Mouse (Mus musculus): ENCODE data around the gene Hoxd9. TPM values are rescaled to one million over a fixed set of nuclear protein-coding genes. Genes with fewer than 3 reads are reported as not detected.

The Hoxd9 gene
- total and polyA plus RNA-seq, 3 experiments, result not detected

- no peaks in the 10 kb centered on the region for H3K79me2 ChIP-seq (ENCODE audit: control insufficient read depth, insufficient read depth, low read length, poor library complexity)
- H3K4me3 ChIP-seq (ENCODE audit: control insufficient read depth in 1 of 2, insufficient read depth in 1 of 2, low read depth in 2 of 2, low read length in 2 of 2), result no peak overlapping the region
- no peaks in the 10 kb centered on the region; a peak in 1 of 4 replicates for H3K27me3 ChIP-seq (ENCODE audit: control insufficient read depth in 1 of 2, insufficient read depth in 2 of 2, low read length in 2 of 2)
- H3K9me3 ChIP-seq (replicated peaks; ENCODE audit: insufficient read depth, low read length), result no peaks in the 10 kb centered on the region
- no peaks in the 10 kb centered on the region for H3K36me3 ChIP-seq (ENCODE audit: control insufficient read depth in 1 of 2, insufficient read depth in 2 of 2, low read length in 2 of 2)
- no peak for DNase-seq (ENCODE audit: low read depth, low spot score)
- no peak overlapping the region for H3K27ac ChIP-seq (ENCODE audit: control insufficient read depth, low read depth, low read length)
- TF ChIP-seq MAZ (IDR thresholded peaks at IDR 0.05; ENCODE audit: low read depth, low read length), result no peak
- no peak for TF ChIP-seq SMC3 (IDR thresholded peaks at IDR 0.05; ENCODE audit: low read depth, low read length)
- no peak for TF ChIP-seq SIN3A (IDR thresholded peaks at IDR 0.05; ENCODE audit: low read length)
- no peak for TF ChIP-seq MXI1 (IDR thresholded peaks at IDR 0.05; ENCODE audit: low read depth, low read length)
- no peak for TF ChIP-seq MAFK (IDR thresholded peaks at IDR 0.05; ENCODE audit: borderline replicate concordance, low read depth, low read length)
- no peak for TF ChIP-seq POLR2A (IDR thresholded peaks at IDR 0.05; ENCODE audit: control insufficient read depth in 1 of 2, insufficient read depth in 1 of 2, low read depth in 1 of 2, low read length in 2 of 2, poor library complexity in 1 of 2)
- no peak for TF ChIP-seq UBTF (IDR thresholded peaks at IDR 0.05; ENCODE audit: borderline replicate concordance, insufficient read depth, low read depth, low read length)
- TF ChIP-seq E2F4 (IDR thresholded peaks at IDR 0.05; ENCODE audit: borderline replicate concordance, low read depth, low read length), result no peak
- no peak for TF ChIP-seq RCOR1 (IDR thresholded peaks at IDR 0.05; ENCODE audit: low read depth, low read length)
- no peak for TF ChIP-seq RAD21 (IDR thresholded peaks at IDR 0.05; ENCODE audit: low read depth, low read length)
- TF ChIP-seq HCFC1 (IDR thresholded peaks at IDR 0.05; ENCODE audit: low read depth, low read length), result no peak
- TF ChIP-seq MYC (IDR thresholded peaks at IDR 0.05; ENCODE audit: low read depth, low read length), result no peak
- H3K9ac ChIP-seq (ENCODE audit: control insufficient read depth, low read depth, low read length, poor library complexity, severe bottlenecking), result no peak overlapping the region
- H3K4me1 ChIP-seq (ENCODE audit: control insufficient read depth in 1 of 2, insufficient read depth in 2 of 2, low read length in 2 of 2), result no peaks in the 10 kb centered on the region
These were observed 22.9 kb downstream of the Hoxd9 start for GRCm38 (mm10) chr2:74720384-74720783.

DNA sequence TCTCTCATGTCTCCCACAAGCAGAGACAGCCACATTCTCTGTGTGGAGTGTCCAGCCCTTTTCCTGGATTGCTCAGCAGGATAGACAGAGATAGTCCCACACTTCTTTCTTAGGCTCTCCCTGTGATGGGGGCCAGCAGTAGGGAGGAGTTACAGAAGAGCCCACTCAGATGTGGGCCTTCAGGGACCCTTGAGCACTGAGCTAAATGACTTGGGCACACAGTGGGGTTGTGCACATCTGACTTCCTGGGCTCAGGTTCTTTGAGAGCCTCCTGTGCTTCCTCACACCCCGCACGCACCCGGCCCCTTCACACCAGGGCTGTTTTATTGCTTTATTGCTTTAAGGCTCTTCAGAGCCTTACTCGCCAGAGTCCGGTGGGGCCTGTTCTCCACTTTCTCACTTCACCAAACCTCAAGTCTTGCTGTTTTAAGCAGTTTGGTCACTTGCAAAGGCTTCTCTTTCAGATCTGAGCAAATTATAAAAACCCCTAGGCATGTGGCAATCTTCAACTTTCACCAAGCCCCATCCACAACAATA lies 23.5 kb downstream of the Hoxd9 start:
- no peak overlapping the region for H3K27ac ChIP-seq (ENCODE audit: control insufficient read depth, low read depth, low read length)
- no peaks in the 10 kb centered on the region; a peak in 1 of 4 replicates for H3K27me3 ChIP-seq (ENCODE audit: control insufficient read depth in 1 of 2, insufficient read depth in 2 of 2, low read length in 2 of 2)
- no peaks in the 10 kb centered on the region for H3K4me1 ChIP-seq (ENCODE audit: control insufficient read depth in 1 of 2, insufficient read depth in 2 of 2, low read length in 2 of 2)
- no peak overlapping the region for H3K4me3 ChIP-seq (ENCODE audit: control insufficient read depth in 1 of 2, insufficient read depth in 1 of 2, low read depth in 2 of 2, low read length in 2 of 2)
- no peak for TF ChIP-seq BHLHE40 (IDR thresholded peaks at IDR 0.05; ENCODE audit: borderline replicate concordance, low read depth, low read length)
- TF ChIP-seq JUND (IDR thresholded peaks at IDR 0.05; ENCODE audit: low read depth, low read length), result no peak
- TF ChIP-seq MYB (IDR thresholded peaks at IDR 0.05; ENCODE audit: low read depth, low read length), result no peak
- no peak for TF ChIP-seq UBTF (IDR thresholded peaks at IDR 0.05; ENCODE audit: borderline replicate concordance, insufficient read depth, low read depth, low read length)
- no peak for DNase-seq (ENCODE audit: low read depth, low spot score)
- no peaks in the 10 kb centered on the region for H3K9me3 ChIP-seq (replicated peaks; ENCODE audit: insufficient read depth, low read length)
- no peaks in the 10 kb centered on the region for H3K79me2 ChIP-seq (ENCODE audit: control insufficient read depth, insufficient read depth, low read length, poor library complexity)
- no peak overlapping the region for H3K9ac ChIP-seq (ENCODE audit: control insufficient read depth, low read depth, low read length, poor library complexity, severe bottlenecking)
- H3K36me3 ChIP-seq (ENCODE audit: control insufficient read depth in 1 of 2, insufficient read depth in 2 of 2, low read length in 2 of 2), result no peaks in the 10 kb centered on the region

- Histone ChIP-seq H3K27ac (ENCODE audit: control insufficient read depth, low read depth, low read length) (no peak overlapping the region), H3K4me3 (ENCODE audit: control insufficient read depth in 1 of 2, insufficient read depth in 1 of 2, low read depth in 2 of 2, low read length in 2 of 2) (no peak overlapping the region), H3K9me3 (replicated peaks; ENCODE audit: insufficient read depth, low read length) (no peaks in the 10 kb centered on the region), H3K27me3 (ENCODE audit: control insufficient read depth in 1 of 2, insufficient read depth in 2 of 2, low read length in 2 of 2) (no peaks in the 10 kb centered on the region; a peak in 1 of 4 replicates), H3K79me2 (ENCODE audit: control insufficient read depth, insufficient read depth, low read length, poor library complexity) (no peaks in the 10 kb centered on the region), H3K4me1 (ENCODE audit: control insufficient read depth in 1 of 2, insufficient read depth in 2 of 2, low read length in 2 of 2) (no peaks in the 10 kb centered on the region), H3K9ac (ENCODE audit: control insufficient read depth, low read depth, low read length, poor library complexity, severe bottlenecking) (no peak overlapping the region), H3K36me3 (ENCODE audit: control insufficient read depth in 1 of 2, insufficient read depth in 2 of 2, low read length in 2 of 2) (no peaks in the 10 kb centered on the region)
- DNase-seq (ENCODE audit: low read depth, low spot score), result no peak
- TF ChIP-seq MYB (IDR thresholded peaks at IDR 0.05; ENCODE audit: low read depth, low read length), result no peak
- TF ChIP-seq E2F4 (IDR thresholded peaks at IDR 0.05; ENCODE audit: borderline replicate concordance, low read depth, low read length), result no peak
- no peak for TF ChIP-seq ETS1 (IDR thresholded peaks at IDR 0.05; ENCODE audit: low read depth, low read length)
- no peak for TF ChIP-seq CHD1 (IDR thresholded peaks at IDR 0.05; ENCODE audit: low read depth, low read length)
- no peak for TF ChIP-seq CTCF (IDR thresholded peaks at IDR 0.05 in 2 of 3, conservative IDR thresholded peaks at IDR 0.05 in 1 of 3; ENCODE audit: control insufficient read depth in 1 of 3, insufficient read depth in 1 of 3, low read depth in 2 of 3, low read length in 3 of 3, poor library complexity in 1 of 3, severe bottlenecking in 1 of 3)
- TF ChIP-seq JUND (IDR thresholded peaks at IDR 0.05; ENCODE audit: low read depth, low read length), result no peak
- no peak for TF ChIP-seq MEF2A (IDR thresholded peaks at IDR 0.05; ENCODE audit: extremely low read depth, insufficient replicate concordance, low read depth, low read length, poor library complexity, severe bottlenecking)
- no peak for TF ChIP-seq NELFE (IDR thresholded peaks at IDR 0.05; ENCODE audit: low read depth, low read length)
- TF ChIP-seq RAD21 (IDR thresholded peaks at IDR 0.05; ENCODE audit: low read depth, low read length), result no peak
- TF ChIP-seq ZMIZ1 (IDR thresholded peaks at IDR 0.05; ENCODE audit: low read depth, low read length), result no peak
- TF ChIP-seq MAX (IDR thresholded peaks at IDR 0.05; ENCODE audit: low read length), result no peak
These were observed 24.4 kb downstream of the Hoxd9 start for GRCm38 (mm10) chr2:74721882-74722281.
